Mouse (Mus musculus) heart, embryonic 16.5 days (tissue): ENCODE measurements around the gene Ski. TPM values are rescaled to one million over a fixed set of nuclear protein-coding genes. Genes with fewer than 3 reads are reported as not detected.

Experiments used
- ATAC-seq: fragments of 200-750 bp; cut with Nextera tagmentation; replicated peaks from 2 replicates; pipeline ENCODE4 v1.8.0; 2017; ENCODE audit warnings: moderate number of reproducible peaks; ENCODE audit not compliant: insufficient read depth, low FRiP score; ENCODE audit errors: extremely low read depth
- H3K27ac ChIP-seq: fragments of 300-500 bp; sonication (generic); 2 replicates; pipeline ENCODE4 v1.5.1; 2014; ENCODE audit warnings: mild to moderate bottlenecking, low read length, control low read depth, moderate library complexity
- H3K27me3 ChIP-seq: fragments of 300-500 bp; sonication (generic); 2 replicates; pipeline ENCODE4 v1.6.1; 2014; ENCODE audit warnings: low read length, mixed read lengths; ENCODE audit not compliant: control insufficient read depth, insufficient read depth
- H3K36me3 ChIP-seq: fragments of 300-500 bp; sonication (generic); 2 replicates; pipeline ENCODE4 v1.6.1; 2014; ENCODE audit not compliant: control insufficient read depth, insufficient read depth
- H3K4me1 ChIP-seq: fragments of 300-500 bp; sonication (generic); 2 replicates; pipeline ENCODE4 v1.6.1; 2014; ENCODE audit warnings: low read length, mixed read lengths; ENCODE audit not compliant: control insufficient read depth, insufficient read depth
- H3K4me2 ChIP-seq: fragments of 300-500 bp; sonication (generic); 2 replicates; pipeline ENCODE4 v1.6.1; 2014; ENCODE audit warnings: low read depth, mild to moderate bottlenecking, control low read depth, low read length
- H3K4me3 ChIP-seq: fragments of 300-500 bp; sonication (generic); 2 replicates; pipeline ENCODE4 v1.5.1; 2014; ENCODE audit warnings: mild to moderate bottlenecking, control low read depth, low read length
- H3K9ac ChIP-seq: fragments of 300-500 bp; sonication (generic); 2 replicates; pipeline ENCODE4 v1.6.1; 2014; ENCODE audit warnings: low read length, control low read depth
- H3K9me3 ChIP-seq: fragments of 300-500 bp; sonication (generic); replicated peaks from 2 replicates; pipeline ENCODE4 v1.6.1; 2016; ENCODE audit warnings: low read length; ENCODE audit not compliant: control insufficient read depth
- WGBS: fragments of 180-500 bp; shearing (Covaris S2); extraction: QIAGEN DNeasy Blood & Tissue Kit; methylation state at CpG from one replicate; pipeline ENCODE4 v1.1.7; 2014; 5-methylcytosine and 5-hydroxymethylcytosine counted together
- polyA plus RNA-seq: library from polyadenylated mRNA; unstranded; fragments of >200 nt; fragmentation: Nextera tagmentation; extraction: Ambion mirVana; gene quantifications from 2 replicates; pipeline ENCODE4 v1.2.1, GENCODE M21; 2015

Ski gene
- polyA plus RNA-seq, 1 experiment from 2014 or later, result 12.3 TPM

GRCm38 (mm10) chr4:155223594-155224528 lies 1.5 kb upstream of the Ski start:
- peaks cover 20% of the 10 kb centered on the region for H3K4me1 ChIP-seq
- H3K9me3 ChIP-seq, result no peaks in the 10 kb centered on the region
- H3K4me2 ChIP-seq, result peak overlapping the region; percentile 81
- H3K27me3 ChIP-seq, result no peaks in the 10 kb centered on the region
- 33% methylated on average over 20 of the region's 20 CpGs for WGBS
- H3K27ac ChIP-seq, result peak overlapping the region; percentile 94
- peak overlapping the region; percentile 87 for H3K9ac ChIP-seq
- ATAC-seq, result no peak
- no peaks in the 10 kb centered on the region for H3K36me3 ChIP-seq
- peak overlapping the region; percentile 90 for H3K4me3 ChIP-seq

- no peaks in the 10 kb centered on the region for H3K9me3 ChIP-seq
- H3K9ac ChIP-seq, result peak overlapping the region; percentile 97
- H3K36me3 ChIP-seq, result no peaks in the 10 kb centered on the region
- ATAC-seq, result peak; percentile 98
- peaks cover 28% of the 10 kb centered on the region for H3K4me1 ChIP-seq
- WGBS, result under 1% methylated on average over 94 of the region's 116 CpGs
- H3K4me3 ChIP-seq, result peak overlapping the region; percentile 90
- no peaks in the 10 kb centered on the region for H3K27me3 ChIP-seq
- H3K4me2 ChIP-seq, result peak overlapping the region; percentile 81
- peak overlapping the region; percentile 94 for H3K27ac ChIP-seq
Observed at GRCm38 (mm10) chr4:155222841-155223593, 625 bp upstream of the Ski start.

GRCm38 (mm10) chr4:155221599-155222551 lies 517 bp downstream of the Ski start:
- Histone ChIP-seq H3K4me2 (peak overlapping the region; percentile 90), H3K9me3 (no peaks in the 10 kb centered on the region), H3K4me1 (peaks cover 39% of the 10 kb centered on the region), H3K36me3 (no peaks in the 10 kb centered on the region), H3K27ac (peak overlapping the region; percentile 74), H3K27me3 (no peaks in the 10 kb centered on the region), H3K4me3 (peak overlapping the region; percentile 90), H3K9ac (peak overlapping the region; percentile 97)
- ATAC-seq, result no peak
- under 1% methylated on average over 93 of the region's 93 CpGs for WGBS

GRCm38 (mm10) chr4:155221106-155221505 lies 1.3 kb downstream of the Ski start:
- ATAC-seq, result no peak
- Histone ChIP-seq H3K9ac (peak overlapping the region; percentile 97), H3K4me1 (peaks cover 47% of the 10 kb centered on the region), H3K27me3 (no peaks in the 10 kb centered on the region), H3K4me3 (peak overlapping the region; percentile 90), H3K27ac (peak overlapping the region; percentile 74), H3K36me3 (no peaks in the 10 kb centered on the region), H3K9me3 (no peaks in the 10 kb centered on the region), H3K4me2 (peak overlapping the region; percentile 90)
- under 1% methylated on average over 7 of the region's 7 CpGs for WGBS

GRCm38 (mm10) chr4:155220213-155221100 lies 1.9 kb downstream of the Ski start:
- Histone ChIP-seq H3K4me3 (peak overlapping the region; percentile 90), H3K27me3 (no peaks in the 10 kb centered on the region), H3K4me2 (peak overlapping the region; percentile 90), H3K36me3 (no peaks in the 10 kb centered on the region), H3K9me3 (no peaks in the 10 kb centered on the region), H3K4me1 (peaks cover 54% of the 10 kb centered on the region), H3K9ac (peak overlapping the region; percentile 97), H3K27ac (peak overlapping the region; percentile 74)
- WGBS, result 4% methylated on average over 14 of the region's 14 CpGs
- ATAC-seq, result no peak

GRCm38 (mm10) chr4:155219271-155220212 lies 2.9 kb downstream of the Ski start:
- peak overlapping the region; percentile 90 for H3K4me2 ChIP-seq
- peaks cover 63% of the 10 kb centered on the region for H3K4me1 ChIP-seq
- H3K4me3 ChIP-seq, result peak overlapping the region; percentile 90
- peak overlapping the region; percentile 97 for H3K9ac ChIP-seq
- H3K9me3 ChIP-seq, result no peaks in the 10 kb centered on the region
- peak overlapping the region; percentile 4; the same call in 1 of the 2 replicates for H3K27ac ChIP-seq
- H3K36me3 ChIP-seq, result no peaks in the 10 kb centered on the region
- ATAC-seq, result no peak
- 36% methylated on average over 12 of the region's 12 CpGs for WGBS
- no peaks in the 10 kb centered on the region for H3K27me3 ChIP-seq

GRCm38 (mm10) chr4:155218104-155218732 lies 4.2 kb downstream of the Ski start:
- Histone ChIP-seq H3K4me3 (peak overlapping the region; percentile 90), H3K4me1 (peaks cover 70% of the 10 kb centered on the region), H3K4me2 (peak overlapping the region; percentile 90), H3K9ac (no peak overlapping the region; the same call in 1 of the 2 replicates), H3K9me3 (no peaks in the 10 kb centered on the region), H3K27ac (no peak overlapping the region), H3K27me3 (no peaks in the 10 kb centered on the region), H3K36me3 (no peaks in the 10 kb centered on the region)
- no peak for ATAC-seq
- 65% methylated on average over 9 of the region's 9 CpGs for WGBS
